Mouse (Mus musculus) cerebellum, adult 2 months (tissue): ENCODE data around the gene Spata21.

Source experiments
- CTCF ChIP-seq: fragments of 200-500 bp; IDR thresholded peaks from 2 replicates; pipeline ENCODE4 v1.5.1; 2011; ENCODE audit warnings: low read depth, mild to moderate bottlenecking, control low read depth, low read length, moderate library complexity, borderline replicate concordance; ENCODE audit not compliant: insufficient read depth
- POLR2A ChIP-seq: fragments of 200-500 bp; IDR thresholded peaks from 2 replicates; pipeline ENCODE4 v1.6.1; 2011; ENCODE audit warnings: low read length, control low read depth, borderline replicate concordance; ENCODE audit not compliant: insufficient read depth

- TF ChIP-seq CTCF, result no peak
- TF ChIP-seq POLR2A, result no peak
Measured at GRCm38 (mm10) chr4:141129190-141129710, 41.1 kb downstream of the Spata21 start.
